Mouse (Mus musculus) ES-Bruce4 (cell line): ENCODE data around the gene Sugt1.

Experiments used
- CTCF ChIP-seq: IDR thresholded peaks from one replicate; pipeline ENCODE4 v1.8.1; 2011; ENCODE audit warnings: low read depth, low read length
- EP300 ChIP-seq: IDR thresholded peaks from 2 replicates; pipeline ENCODE4 v1.6.1; 2011; ENCODE audit warnings: low read depth, low read length; ENCODE audit not compliant: insufficient read depth
- POLR2A ChIP-seq: IDR thresholded peaks from one replicate; pipeline ENCODE4 v1.8.1; 2011; ENCODE audit warnings: low read length; ENCODE audit not compliant: insufficient read depth

- TF ChIP-seq CTCF (no peak), POLR2A (no peak), EP300 (no peak)
Observed at GRCm38 (mm10) chr14:79633196-79633595, 45.7 kb downstream of the Sugt1 start.
